Mouse (Mus musculus): ENCODE results near the gene Coq7.

Gene Coq7

DNA sequence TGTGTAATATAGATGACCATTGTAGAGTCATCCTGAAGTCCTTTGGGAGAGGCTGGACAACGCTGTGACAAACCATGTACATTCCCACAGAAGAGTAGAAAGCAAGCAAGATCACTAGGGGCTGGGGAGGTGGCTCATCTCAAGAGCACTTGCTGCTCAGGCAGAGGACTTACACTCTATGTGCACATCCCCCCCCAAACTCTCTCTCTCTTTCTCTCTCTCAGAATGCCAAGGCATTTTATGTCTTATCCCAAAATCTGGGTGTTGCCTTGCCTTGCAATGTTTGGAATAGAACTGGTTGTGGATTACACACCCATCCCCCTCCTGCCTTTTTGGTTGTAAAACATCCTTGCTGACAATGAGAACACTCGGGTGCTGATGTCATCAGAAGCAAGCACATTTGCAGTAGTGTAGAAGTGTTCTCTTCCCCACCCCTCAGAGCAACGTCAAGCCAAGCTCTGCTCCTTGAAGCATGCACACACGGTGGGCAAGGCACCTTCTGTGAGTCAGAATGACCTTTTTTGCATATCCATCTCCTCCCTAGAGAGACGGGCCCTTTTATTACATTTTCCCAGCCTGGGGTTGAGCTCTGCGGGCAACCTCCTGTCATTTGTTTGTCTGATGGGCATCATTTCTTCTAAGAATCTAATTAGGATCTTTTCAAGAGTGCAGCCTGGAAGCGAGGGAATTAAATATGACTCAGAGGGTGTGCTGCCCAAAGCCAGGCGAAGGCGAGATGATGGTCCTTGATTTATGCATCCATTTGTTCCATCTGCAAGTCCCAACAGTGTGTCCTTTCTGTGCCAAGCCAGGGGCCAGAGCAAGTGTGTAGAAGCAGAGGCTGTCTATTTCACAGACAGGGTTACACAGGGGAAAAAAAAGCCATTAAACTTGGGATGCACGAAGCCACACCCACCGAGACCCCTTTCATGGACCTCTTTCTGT lies 70.1 kb downstream of the Coq7 start:
- in situ Hi-C loops (cut with MboI; ENCODE audit: low sequenced_read_pairs): no loop called here

- in situ Hi-C loops (cut with MboI; ENCODE audit: low sequenced_read_pairs): no loop called here
Measured at GRCm38 (mm10) chr7:118461400-118462136, 71.6 kb downstream of the Coq7 start.

Data from CH12F3 (cell line).